Mouse (Mus musculus): ENCODE data around the gene Dgcr2. TPM values are rescaled to one million over a fixed set of nuclear protein-coding genes. Genes with fewer than 3 reads are reported as not detected.

Dgcr2 gene
- polyA plus RNA-seq, 1 experiment from 2014 or later = 110 TPM

DNA sequence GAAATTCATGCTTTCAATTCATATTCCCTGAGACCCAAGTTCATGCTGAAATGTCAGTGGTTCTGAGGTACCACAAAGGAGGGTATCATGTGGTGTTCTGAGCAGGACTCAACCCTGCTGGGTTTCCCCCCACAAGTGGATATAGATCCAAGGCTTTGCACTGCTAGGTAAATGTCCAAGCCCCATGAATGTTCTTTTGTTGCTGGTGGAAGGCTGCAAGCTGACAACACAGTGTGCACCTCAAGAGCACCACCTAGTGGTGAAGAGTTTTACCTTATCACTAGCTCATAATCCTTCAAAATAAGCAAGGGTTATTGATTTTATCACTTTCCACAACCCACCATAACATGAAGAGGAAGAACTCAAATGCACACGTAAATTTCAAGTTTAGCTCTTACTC is 49.4 kb downstream of the Dgcr2 start:
- Histone ChIP-seq H3K9me3 (ENCODE audit: control insufficient read depth, low read length) (no peaks in the 10 kb centered on the region), H3K27me3 (ENCODE audit: control insufficient read depth, insufficient read depth, low read length) (no peaks in the 10 kb centered on the region), H3K27ac (ENCODE audit: low read depth, low read length) (no peak overlapping the region), H3K36me3 (ENCODE audit: control insufficient read depth, insufficient read depth, low read length) (peaks cover 10% of the 10 kb centered on the region), H3K4me3 (ENCODE audit: low read depth, low read length) (no peak overlapping the region), H3K4me1 (ENCODE audit: control insufficient read depth, insufficient read depth, low read length) (no peaks in the 10 kb centered on the region), H3K9ac (ENCODE audit: low read length) (no peak overlapping the region), H3K4me2 (ENCODE audit: low read depth) (no peak overlapping the region)
- 30% methylated on average over 1 of the region's 1 CpGs for WGBS
- ATAC-seq (ENCODE audit: insufficient read depth, low FRiP score, low TSS enrichment) (no peak), DNase-seq (ENCODE audit: low spot score) (peak; percentile 42)

- Histone ChIP-seq H3K9me3 (ENCODE audit: control insufficient read depth, low read length) (no peaks in the 10 kb centered on the region), H3K4me2 (ENCODE audit: low read depth) (no peak overlapping the region), H3K27me3 (ENCODE audit: control insufficient read depth, insufficient read depth, low read length) (no peaks in the 10 kb centered on the region), H3K9ac (ENCODE audit: low read length) (no peak overlapping the region), H3K4me3 (ENCODE audit: low read depth, low read length) (no peak overlapping the region), H3K36me3 (ENCODE audit: control insufficient read depth, insufficient read depth, low read length) (peaks cover 13% of the 10 kb centered on the region), H3K27ac (ENCODE audit: low read depth, low read length) (no peak overlapping the region), H3K4me1 (ENCODE audit: control insufficient read depth, insufficient read depth, low read length) (no peaks in the 10 kb centered on the region)
- 93% methylated on average over 6 of the region's 6 CpGs for WGBS
- ATAC-seq (ENCODE audit: insufficient read depth, low FRiP score, low TSS enrichment) (no peak), DNase-seq (ENCODE audit: low spot score) (no peak)
These were observed 49.9 kb downstream of the Dgcr2 start for GRCm38 (mm10) chr16:17848431-17848830.

GRCm38 (mm10) chr16:17843701-17844365 is 54.5 kb downstream of the Dgcr2 start:
- DNase-seq (ENCODE audit: low spot score) = no peak
- H3K9ac ChIP-seq (ENCODE audit: low read length) = no peak overlapping the region
- H3K36me3 ChIP-seq (ENCODE audit: control insufficient read depth, insufficient read depth, low read length) = peaks cover 29% of the 10 kb centered on the region
- H3K27ac ChIP-seq (ENCODE audit: low read depth, low read length) = no peak overlapping the region
- WGBS = 93% methylated on average over 10 of the region's 10 CpGs
- no peaks in the 10 kb centered on the region for H3K4me1 ChIP-seq (ENCODE audit: control insufficient read depth, insufficient read depth, low read length)
- H3K4me2 ChIP-seq (ENCODE audit: low read depth) = no peak overlapping the region
- no peak overlapping the region for H3K4me3 ChIP-seq (ENCODE audit: low read depth, low read length)
- H3K9me3 ChIP-seq (ENCODE audit: control insufficient read depth, low read length) = no peaks in the 10 kb centered on the region
- ATAC-seq (ENCODE audit: insufficient read depth, low FRiP score, low TSS enrichment) = no peak
- no peaks in the 10 kb centered on the region for H3K27me3 ChIP-seq (ENCODE audit: control insufficient read depth, insufficient read depth, low read length)

GRCm38 (mm10) chr16:17842437-17842836 is 55.9 kb downstream of the Dgcr2 start:
- no peak overlapping the region for H3K9ac ChIP-seq (ENCODE audit: low read length)
- no peak for DNase-seq (ENCODE audit: low spot score)
- H3K27ac ChIP-seq (ENCODE audit: low read depth, low read length) = no peak overlapping the region
- no peaks in the 10 kb centered on the region for H3K4me1 ChIP-seq (ENCODE audit: control insufficient read depth, insufficient read depth, low read length)
- no peaks in the 10 kb centered on the region for H3K9me3 ChIP-seq (ENCODE audit: control insufficient read depth, low read length)
- no peak overlapping the region for H3K4me2 ChIP-seq (ENCODE audit: low read depth)
- WGBS = 93% methylated on average over 7 of the region's 7 CpGs
- no peak for ATAC-seq (ENCODE audit: insufficient read depth, low FRiP score, low TSS enrichment)
- no peak overlapping the region for H3K4me3 ChIP-seq (ENCODE audit: low read depth, low read length)
- H3K27me3 ChIP-seq (ENCODE audit: control insufficient read depth, insufficient read depth, low read length) = no peaks in the 10 kb centered on the region
- peaks cover 29% of the 10 kb centered on the region for H3K36me3 ChIP-seq (ENCODE audit: control insufficient read depth, insufficient read depth, low read length)

GRCm38 (mm10) chr16:17839976-17840375 is 58.4 kb downstream of the Dgcr2 start:
- H3K4me3 ChIP-seq (ENCODE audit: low read depth, low read length) = no peak overlapping the region
- ATAC-seq (ENCODE audit: insufficient read depth, low FRiP score, low TSS enrichment) = no peak
- H3K4me1 ChIP-seq (ENCODE audit: control insufficient read depth, insufficient read depth, low read length) = no peaks in the 10 kb centered on the region
- H3K9ac ChIP-seq (ENCODE audit: low read length) = no peak overlapping the region
- no peaks in the 10 kb centered on the region for H3K9me3 ChIP-seq (ENCODE audit: control insufficient read depth, low read length)
- H3K36me3 ChIP-seq (ENCODE audit: control insufficient read depth, insufficient read depth, low read length) = peaks cover 25% of the 10 kb centered on the region
- no peak for DNase-seq (ENCODE audit: low spot score)
- H3K27me3 ChIP-seq (ENCODE audit: control insufficient read depth, insufficient read depth, low read length) = peaks cover 15% of the 10 kb centered on the region
- H3K4me2 ChIP-seq (ENCODE audit: low read depth) = no peak overlapping the region
- H3K27ac ChIP-seq (ENCODE audit: low read depth, low read length) = no peak overlapping the region
- WGBS = 82% methylated on average over 4 of the region's 4 CpGs

- Histone ChIP-seq H3K36me3 (ENCODE audit: control insufficient read depth, insufficient read depth, low read length) (peaks cover 17% of the 10 kb centered on the region), H3K9me3 (ENCODE audit: control insufficient read depth, low read length) (no peaks in the 10 kb centered on the region), H3K27me3 (ENCODE audit: control insufficient read depth, insufficient read depth, low read length) (peaks cover 35% of the 10 kb centered on the region), H3K4me2 (ENCODE audit: low read depth) (no peak within 1 kb of the TSS), H3K4me1 (ENCODE audit: control insufficient read depth, insufficient read depth, low read length) (no peaks in the 10 kb centered on the region), H3K9ac (ENCODE audit: low read length) (no peak within 1 kb of the TSS), H3K27ac (ENCODE audit: low read depth, low read length) (no peak within 1 kb of the TSS), H3K4me3 (ENCODE audit: low read depth, low read length) (no peak within 1 kb of the TSS)
- WGBS = 89% methylated on average over 6 of the region's 6 CpGs
- no peak for DNase-seq (ENCODE audit: low spot score)
- ATAC-seq (ENCODE audit: insufficient read depth, low FRiP score, low TSS enrichment) = no peak
These were observed 60.3 kb downstream of the Dgcr2 start, which contains the start of gene Car15 for GRCm38 (mm10) chr16:17838051-17838450. Car15 (minus strand) TSS chr16:17838364.

DNA sequence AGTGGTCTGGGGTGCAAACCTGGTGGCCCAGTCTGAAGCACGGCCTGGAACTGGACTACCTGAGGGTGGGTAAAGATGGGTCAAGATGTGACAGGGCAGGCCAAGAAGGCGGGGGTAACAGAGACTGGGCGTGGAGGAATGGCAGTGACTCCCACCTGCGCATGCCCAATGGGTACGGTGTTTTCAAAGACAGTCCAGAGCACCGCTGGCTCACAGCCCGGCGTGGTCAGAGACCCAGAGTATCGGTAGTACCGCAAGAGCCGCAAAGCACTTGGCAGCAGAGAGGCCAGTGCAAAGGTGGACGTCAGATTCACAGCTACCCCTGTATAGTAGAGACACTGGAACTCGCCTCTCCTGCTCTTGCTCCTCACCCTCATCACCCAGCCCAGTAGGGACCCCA is 62.9 kb downstream of the Dgcr2 start:
- no peak overlapping the region for H3K27ac ChIP-seq (ENCODE audit: low read depth, low read length)
- peaks cover 2% of the 10 kb centered on the region; the same call in 1 of the 2 replicates for H3K36me3 ChIP-seq (ENCODE audit: control insufficient read depth, insufficient read depth, low read length)
- no peak for DNase-seq (ENCODE audit: low spot score)
- 0 out of 2 replicates have a peak, but pooled peaks cover 3% of the 10 kb centered on the region for H3K4me1 ChIP-seq (ENCODE audit: control insufficient read depth, insufficient read depth, low read length)
- ATAC-seq (ENCODE audit: insufficient read depth, low FRiP score, low TSS enrichment) = no peak
- peaks cover 54% of the 10 kb centered on the region for H3K27me3 ChIP-seq (ENCODE audit: control insufficient read depth, insufficient read depth, low read length)
- no peak overlapping the region for H3K4me2 ChIP-seq (ENCODE audit: low read depth)
- 54% methylated on average over 13 of the region's 13 CpGs for WGBS
- H3K4me3 ChIP-seq (ENCODE audit: low read depth, low read length) = no peak overlapping the region
- H3K9ac ChIP-seq (ENCODE audit: low read length) = no peak overlapping the region
- H3K9me3 ChIP-seq (ENCODE audit: control insufficient read depth, low read length) = no peaks in the 10 kb centered on the region

- H3K9me3 ChIP-seq (ENCODE audit: control insufficient read depth, low read length) = no peaks in the 10 kb centered on the region
- DNase-seq (ENCODE audit: low spot score) = no peak
- no peaks in the 10 kb centered on the region for H3K36me3 ChIP-seq (ENCODE audit: control insufficient read depth, insufficient read depth, low read length)
- 0 out of 2 replicates have a peak, but pooled peaks cover 3% of the 10 kb centered on the region for H3K4me1 ChIP-seq (ENCODE audit: control insufficient read depth, insufficient read depth, low read length)
- peaks cover 54% of the 10 kb centered on the region for H3K27me3 ChIP-seq (ENCODE audit: control insufficient read depth, insufficient read depth, low read length)
- peak overlapping the region; percentile 95 for H3K4me2 ChIP-seq (ENCODE audit: low read depth)
- WGBS = 56% methylated on average over 7 of the region's 7 CpGs
- H3K4me3 ChIP-seq (ENCODE audit: low read depth, low read length) = peak overlapping the region; percentile 59; the same call in 1 of the 2 replicates
- no peak for ATAC-seq (ENCODE audit: insufficient read depth, low FRiP score, low TSS enrichment)
- H3K27ac ChIP-seq (ENCODE audit: low read depth, low read length) = no peak overlapping the region
- no peak overlapping the region for H3K9ac ChIP-seq (ENCODE audit: low read length)
These were observed 63.8 kb downstream of the Dgcr2 start for GRCm38 (mm10) chr16:17834543-17834942.

Data from neural tube, embryonic 11.5 days (tissue).